Mouse (Mus musculus) heart, embryonic 10.5 days (tissue): ENCODE results near the gene Nutf2-ps1. TPM values are rescaled to one million over a fixed set of nuclear protein-coding genes. Genes with fewer than 3 reads are reported as not detected.
"Not testable (repeated sequence)": the region's sequence is repeated elsewhere in the genome, so short reads cannot be mapped to it uniquely, and the experiment has no call there.

ENCODE experiments used
- DNase-seq: peaks from one replicate; pipeline ENCODE4 v3.0.0-alpha.2; 2017; ENCODE audit warnings: low spot score
- H3K27ac ChIP-seq: fragments of 300-500 bp; sonication (generic); 2 replicates; pipeline ENCODE4 v1.5.1; 2016; ENCODE audit warnings: mild to moderate bottlenecking
- H3K27me3 ChIP-seq: fragments of 300-500 bp; sonication (generic); 2 replicates; pipeline ENCODE4 v1.6.1; 2016; ENCODE audit warnings: mild to moderate bottlenecking; ENCODE audit not compliant: poor library complexity, insufficient read depth, severe bottlenecking
- H3K36me3 ChIP-seq: fragments of 300-500 bp; sonication (generic); 2 replicates; pipeline ENCODE4 v1.6.1; 2016; ENCODE audit warnings: mild to moderate bottlenecking, moderate library complexity
- H3K4me1 ChIP-seq: fragments of 300-500 bp; sonication (generic); 2 replicates; pipeline ENCODE4 v1.6.1; 2016; ENCODE audit warnings: mild to moderate bottlenecking
- H3K4me3 ChIP-seq: fragments of 300-500 bp; sonication (generic); 2 replicates; pipeline ENCODE4 v1.5.1; 2016; ENCODE audit warnings: mild to moderate bottlenecking, moderate library complexity
- H3K9me3 ChIP-seq: fragments of 300-500 bp; sonication (generic); 2 replicates; pipeline ENCODE4 v1.6.1; 2016; ENCODE audit warnings: mild to moderate bottlenecking, moderate library complexity
- WGBS: fragments of 180-500 bp; shearing (Covaris S2); methylation state at CpG from one replicate; pipeline ENCODE4 v1.1.7; 2016; 5-methylcytosine and 5-hydroxymethylcytosine counted together
- polyA plus RNA-seq: library from polyadenylated mRNA; unstranded; fragments of >200 nt; fragmentation: Nextera tagmentation; extraction: Ambion mirVana; gene quantifications from 2 replicates; pipeline ENCODE4 v1.2.1, GENCODE M21; 2016

The Nutf2-ps1 gene
- polyA plus RNA-seq = 373 and 457 TPM in 2 replicates

- H3K27ac ChIP-seq, H3K4me1 ChIP-seq, DNase-seq, H3K36me3 ChIP-seq, H3K4me3 ChIP-seq, H3K27me3 ChIP-seq: not testable (repeated sequence)
- peaks cover 21% of the 10 kb centered on the region for H3K9me3 ChIP-seq
- WGBS = 96% methylated on average over 7 of the region's 7 CpGs
These were observed at the start of gene Nutf2-ps1 for GRCm38 (mm10) chr19:53588968-53589367. TSS of gene Nutf2-ps1 (minus strand) at chr19:53589068.

GRCm38 (mm10) chr19:53638041-53638440, 49.2 kb upstream of the Nutf2-ps1 start:
- Histone ChIP-seq H3K36me3 (peaks cover 89% of the 10 kb centered on the region), H3K4me1 (no peaks in the 10 kb centered on the region), H3K9me3 (no peaks in the 10 kb centered on the region), H3K4me3 (no peak overlapping the region), H3K27ac (no peak overlapping the region), H3K27me3 (no peaks in the 10 kb centered on the region)
- WGBS = 90% methylated on average over 2 of the region's 2 CpGs
- no peak for DNase-seq

GRCm38 (mm10) chr19:53621681-53622080, 32.8 kb upstream of the Nutf2-ps1 start:
- Histone ChIP-seq H3K9me3 (no peaks in the 10 kb centered on the region), H3K4me1 (no peaks in the 10 kb centered on the region), H3K27me3 (no peaks in the 10 kb centered on the region), H3K4me3 (no peak overlapping the region), H3K36me3 (peaks cover 83% of the 10 kb centered on the region), H3K27ac (no peak overlapping the region)
- no peak for DNase-seq
- WGBS = 81% methylated on average over 13 of the region's 13 CpGs

- Histone ChIP-seq H3K27me3 (no peaks in the 10 kb centered on the region), H3K9me3 (no peaks in the 10 kb centered on the region), H3K27ac (no peak overlapping the region), H3K4me3 (no peak overlapping the region), H3K36me3 (peaks cover 45% of the 10 kb centered on the region), H3K4me1 (peaks cover 4% of the 10 kb centered on the region; the same call in 1 of the 2 replicates)
- DNase-seq = no peak
- WGBS = 73% methylated on average over 6 of the region's 6 CpGs
These were observed 20.1 kb upstream of the Nutf2-ps1 start for GRCm38 (mm10) chr19:53608921-53609320.

GRCm38 (mm10) chr19:53601363-53601655, 12.4 kb upstream of the Nutf2-ps1 start:
- H3K27ac ChIP-seq = peak overlapping the region; percentile 98
- H3K36me3 ChIP-seq = peaks cover 30% of the 10 kb centered on the region
- 17% methylated on average over 11 of the region's 11 CpGs for WGBS

GRCm38 (mm10) chr19:53600549-53601362, 11.9 kb upstream of the Nutf2-ps1 start:
- under 1% methylated on average over 79 of the region's 82 CpGs for WGBS
- Histone ChIP-seq H3K4me1 (peaks cover 15% of the 10 kb centered on the region), H3K4me3 (peak overlapping the region; percentile 99), H3K27me3 (no peaks in the 10 kb centered on the region), H3K36me3 (peaks cover 25% of the 10 kb centered on the region), H3K27ac (peak overlapping the region; percentile 98), H3K9me3 (no peaks in the 10 kb centered on the region)
- peak; percentile 84 for DNase-seq

More at GRCm38 (mm10) chr19:53601363-53601655, 12.4 kb upstream of the Nutf2-ps1 start:
- no peak for DNase-seq
- peak overlapping the region; percentile 99 for H3K4me3 ChIP-seq
- H3K4me1 ChIP-seq = peaks cover 15% of the 10 kb centered on the region
- no peaks in the 10 kb centered on the region for H3K9me3 ChIP-seq
- H3K27me3 ChIP-seq = no peaks in the 10 kb centered on the region

GRCm38 (mm10) chr19:53599757-53600539, 11.1 kb upstream of the Nutf2-ps1 start, which contains the start of gene Smc3:
TSS of gene Smc3 (plus strand) at chr19:53600398.
- peaks cover 15% of the 10 kb centered on the region for H3K4me1 ChIP-seq
- H3K4me3 ChIP-seq = peak within 1 kb of the TSS; percentile 99
- peak; percentile 99 for DNase-seq
- H3K27ac ChIP-seq = peak within 1 kb of the TSS; percentile 98
- H3K27me3 ChIP-seq = no peaks in the 10 kb centered on the region
- H3K9me3 ChIP-seq = no peaks in the 10 kb centered on the region
- H3K36me3 ChIP-seq = peaks cover 21% of the 10 kb centered on the region
- WGBS = under 1% methylated on average over 70 of the region's 70 CpGs

- DNase-seq = no peak
- Histone ChIP-seq H3K27me3 (no peaks in the 10 kb centered on the region), H3K4me1 (peaks cover 8% of the 10 kb centered on the region), H3K36me3 (no peaks in the 10 kb centered on the region), H3K27ac (no peak overlapping the region), H3K4me3 (no peak overlapping the region), H3K9me3 (no peaks in the 10 kb centered on the region)
- 76% methylated on average over 7 of the region's 7 CpGs for WGBS
These were observed 8.0 kb upstream of the Nutf2-ps1 start for GRCm38 (mm10) chr19:53596723-53597474.

GRCm38 (mm10) chr19:53587686-53588085, 1.2 kb downstream of the Nutf2-ps1 start:
- peaks cover 21% of the 10 kb centered on the region for H3K9me3 ChIP-seq
- DNase-seq = peak; percentile 20
- H3K27ac ChIP-seq, H3K27me3 ChIP-seq, H3K4me1 ChIP-seq, H3K4me3 ChIP-seq, H3K36me3 ChIP-seq: not testable (repeated sequence)
- WGBS = 82% methylated on average over 3 of the region's 3 CpGs

- DNase-seq = peak; percentile 71
- not testable (repeated sequence) for H3K4me3 ChIP-seq, H3K36me3 ChIP-seq, H3K27me3 ChIP-seq, H3K27ac ChIP-seq
- peaks cover 18% of the 10 kb centered on the region for H3K4me1 ChIP-seq
- peaks cover 11% of the 10 kb centered on the region for H3K9me3 ChIP-seq
- WGBS = 88% methylated on average over 8 of the region's 8 CpGs
These were observed 8.6 kb downstream of the Nutf2-ps1 start for GRCm38 (mm10) chr19:53580271-53580670.

GRCm38 (mm10) chr19:53578597-53579252, 10.1 kb downstream of the Nutf2-ps1 start:
- Histone ChIP-seq H3K36me3 (no peaks in the 10 kb centered on the region), H3K4me1 (peaks cover 27% of the 10 kb centered on the region), H3K9me3 (no peaks in the 10 kb centered on the region), H3K4me3 (no peak overlapping the region), H3K27ac (no peak overlapping the region), H3K27me3 (no peaks in the 10 kb centered on the region)
- DNase-seq = peak; percentile 77
- WGBS = 13% methylated on average over 8 of the region's 8 CpGs

GRCm38 (mm10) chr19:53577025-53577800, 11.7 kb downstream of the Nutf2-ps1 start:
- 52% methylated on average over 11 of the region's 11 CpGs for WGBS
- Histone ChIP-seq H3K9me3 (no peaks in the 10 kb centered on the region), H3K27me3 (no peaks in the 10 kb centered on the region), H3K4me3 (no peak overlapping the region), H3K4me1 (peaks cover 33% of the 10 kb centered on the region), H3K27ac (no peak overlapping the region), H3K36me3 (no peaks in the 10 kb centered on the region)
- peak; percentile 75 for DNase-seq
